Mouse (Mus musculus) limb, embryonic 11.5 days (tissue): ENCODE results near the gene Sc5d. TPM values are rescaled to one million over a fixed set of nuclear protein-coding genes. Genes with fewer than 3 reads are reported as not detected.

Experiments used
- ATAC-seq: fragments of 200-750 bp; cut with Nextera tagmentation; 2 replicates; pipeline ENCODE4 v1.8.0; 2017; ENCODE audit warnings: low read depth; ENCODE audit not compliant: insufficient number of reproducible peaks, low FRiP score, low TSS enrichment
- DNase-seq: peaks from one replicate; pipeline ENCODE4 v3.0.0-alpha.2; 2015; ENCODE audit warnings: low spot score
- H3K27ac ChIP-seq: fragments of 300-500 bp; sonication (generic); replicated peaks from 2 replicates; pipeline ENCODE4 v1.5.1; 2014; ENCODE audit warnings: low read depth, mild to moderate bottlenecking, low read length
- H3K27me3 ChIP-seq: fragments of 300-500 bp; sonication (generic); 2 replicates; pipeline ENCODE4 v1.6.1; 2014; ENCODE audit warnings: mild to moderate bottlenecking, low read length, mixed read lengths; ENCODE audit not compliant: control insufficient read depth, insufficient read depth
- H3K36me3 ChIP-seq: fragments of 300-500 bp; sonication (generic); 2 replicates; pipeline ENCODE4 v1.6.1; 2014; ENCODE audit warnings: mild to moderate bottlenecking, low read length, moderate library complexity, mixed read lengths; ENCODE audit not compliant: control insufficient read depth, insufficient read depth
- H3K4me1 ChIP-seq: fragments of 300-500 bp; sonication (generic); 2 replicates; pipeline ENCODE4 v1.6.1; 2014; ENCODE audit warnings: low read length, mixed read lengths; ENCODE audit not compliant: control insufficient read depth, insufficient read depth
- H3K4me2 ChIP-seq: fragments of 300-500 bp; sonication (generic); 2 replicates; pipeline ENCODE4 v1.6.1; 2014; ENCODE audit warnings: low read depth, mild to moderate bottlenecking, moderate library complexity; ENCODE audit not compliant: severe bottlenecking
- H3K4me3 ChIP-seq: fragments of 300-500 bp; sonication (generic); 2 replicates; pipeline ENCODE4 v1.5.1; 2014; ENCODE audit warnings: low read depth, low read length
- H3K9ac ChIP-seq: fragments of 300-500 bp; sonication (generic); 2 replicates; pipeline ENCODE4 v1.6.1; 2014; ENCODE audit warnings: mild to moderate bottlenecking, low read length
- H3K9me3 ChIP-seq: fragments of 300-500 bp; sonication (generic); 2 replicates; pipeline ENCODE4 v1.6.1; 2016; ENCODE audit warnings: low read length; ENCODE audit not compliant: control insufficient read depth
- WGBS: fragments of 180-500 bp; shearing (Covaris S2); extraction: QIAGEN DNeasy Blood & Tissue Kit; methylation state at CpG from one replicate; pipeline ENCODE4 v1.1.7; 2014; 5-methylcytosine and 5-hydroxymethylcytosine counted together
- polyA plus RNA-seq: library from polyadenylated mRNA; unstranded; fragments of >200 nt; fragmentation: Nextera tagmentation; extraction: Ambion mirVana; gene quantifications from 2 replicates; pipeline ENCODE4 v1.2.1, GENCODE M21; 2014

The Sc5d gene
- polyA plus RNA-seq, 1 experiment from 2014 or later: 49.6 TPM

- H3K4me1 ChIP-seq: no peaks in the 10 kb centered on the region
- no peak overlapping the region for H3K4me2 ChIP-seq
- no peaks in the 10 kb centered on the region for H3K9me3 ChIP-seq
- no peak overlapping the region for H3K9ac ChIP-seq
- ATAC-seq (no peak), DNase-seq (no peak)
- no peak overlapping the region for H3K4me3 ChIP-seq
- H3K27me3 ChIP-seq: no peaks in the 10 kb centered on the region
- H3K36me3 ChIP-seq: no peaks in the 10 kb centered on the region
- WGBS: 70% methylated on average over 4 of the region's 4 CpGs
- no peak overlapping the region for H3K27ac ChIP-seq
Observed at GRCm38 (mm10) chr9:42279676-42280075, 15.6 kb upstream of the Sc5d start.

- ATAC-seq: no peak
- no peaks in the 10 kb centered on the region for H3K4me1 ChIP-seq
- no peak overlapping the region for H3K4me2 ChIP-seq
- no peaks in the 10 kb centered on the region for H3K9me3 ChIP-seq
- no peaks in the 10 kb centered on the region for H3K36me3 ChIP-seq
- WGBS: 86% methylated on average over 3 of the region's 3 CpGs
- no peaks in the 10 kb centered on the region for H3K27me3 ChIP-seq
- H3K27ac ChIP-seq: no peak overlapping the region
- DNase-seq: no peak
- no peak overlapping the region for H3K9ac ChIP-seq
- H3K4me3 ChIP-seq: no peak overlapping the region
Observed at GRCm38 (mm10) chr9:42278046-42278445, 14.0 kb upstream of the Sc5d start.

DNA sequence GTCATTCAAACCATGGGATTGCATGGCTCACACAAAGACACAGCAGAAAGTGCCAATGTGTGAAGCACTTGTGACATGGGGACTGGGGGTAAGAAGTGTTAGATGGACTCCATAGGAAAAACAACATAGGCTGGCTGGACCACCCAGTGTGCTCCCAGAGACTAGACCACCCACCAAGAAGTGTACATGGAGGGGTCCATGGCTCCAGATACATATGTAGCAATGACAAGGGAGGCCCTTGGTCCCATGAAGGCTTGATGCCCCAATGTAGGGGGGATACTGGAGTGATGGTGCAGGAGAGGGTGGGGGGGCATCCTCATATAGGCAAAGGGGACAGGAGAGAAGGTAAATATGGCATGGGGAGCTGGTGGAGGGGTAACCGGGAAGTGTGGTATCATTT is 13.6 kb upstream of the Sc5d start:
- no peak overlapping the region for H3K4me3 ChIP-seq
- no peaks in the 10 kb centered on the region for H3K36me3 ChIP-seq
- H3K27ac ChIP-seq: no peak overlapping the region
- 88% methylated on average over 1 of the region's 1 CpGs for WGBS
- H3K9me3 ChIP-seq: no peaks in the 10 kb centered on the region
- H3K27me3 ChIP-seq: no peaks in the 10 kb centered on the region
- no peak overlapping the region for H3K9ac ChIP-seq
- ATAC-seq (no peak), DNase-seq (no peak)
- no peaks in the 10 kb centered on the region for H3K4me1 ChIP-seq
- no peak overlapping the region for H3K4me2 ChIP-seq

DNA sequence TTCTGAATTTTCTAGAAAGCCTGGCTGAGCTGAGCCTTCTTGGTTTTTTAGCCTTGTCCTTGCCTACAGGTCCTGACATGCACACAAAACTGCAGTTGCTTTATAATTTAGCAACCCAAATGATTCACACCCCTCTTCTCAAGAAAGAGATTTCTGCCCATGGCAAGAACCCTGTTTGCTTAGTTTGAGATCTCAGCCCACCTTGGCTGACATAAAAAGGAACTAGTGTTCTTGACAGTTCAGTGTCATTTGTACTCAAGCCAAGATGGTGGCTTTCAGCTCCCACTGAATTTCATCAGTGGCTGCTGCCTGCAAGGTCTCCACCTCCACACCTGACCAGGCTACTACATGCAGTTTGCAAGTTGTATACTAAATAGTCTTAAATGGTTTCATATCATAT is 13.1 kb upstream of the Sc5d start:
- H3K9ac ChIP-seq: no peak overlapping the region
- no peak overlapping the region for H3K4me2 ChIP-seq
- DNase-seq (no peak), ATAC-seq (no peak)
- H3K27ac ChIP-seq: no peak overlapping the region
- H3K4me1 ChIP-seq: no peaks in the 10 kb centered on the region
- no peaks in the 10 kb centered on the region for H3K36me3 ChIP-seq
- H3K4me3 ChIP-seq: no peak overlapping the region
- no peaks in the 10 kb centered on the region for H3K27me3 ChIP-seq
- no peaks in the 10 kb centered on the region for H3K9me3 ChIP-seq

- ATAC-seq (no peak), DNase-seq (no peak)
- Histone ChIP-seq H3K27ac (no peak overlapping the region), H3K36me3 (no peaks in the 10 kb centered on the region), H3K4me1 (no peaks in the 10 kb centered on the region), H3K4me2 (no peak overlapping the region), H3K9ac (no peak overlapping the region), H3K27me3 (no peaks in the 10 kb centered on the region), H3K9me3 (no peaks in the 10 kb centered on the region), H3K4me3 (no peak overlapping the region)
- WGBS: 72% methylated on average over 11 of the region's 11 CpGs
Observed at GRCm38 (mm10) chr9:42275761-42276145, 11.7 kb upstream of the Sc5d start.

GRCm38 (mm10) chr9:42275027-42275760 is 11.1 kb upstream of the Sc5d start:
- no peak for DNase-seq
- WGBS: 63% methylated on average over 13 of the region's 13 CpGs
- no peak overlapping the region for H3K9ac ChIP-seq
- ATAC-seq: no peak
- no peak overlapping the region for H3K4me2 ChIP-seq
- H3K4me3 ChIP-seq: no peak overlapping the region
- H3K9me3 ChIP-seq: no peaks in the 10 kb centered on the region
- no peaks in the 10 kb centered on the region for H3K27me3 ChIP-seq
- H3K4me1 ChIP-seq: no peaks in the 10 kb centered on the region
- H3K36me3 ChIP-seq: no peaks in the 10 kb centered on the region
- H3K27ac ChIP-seq: no peak overlapping the region

DNA sequence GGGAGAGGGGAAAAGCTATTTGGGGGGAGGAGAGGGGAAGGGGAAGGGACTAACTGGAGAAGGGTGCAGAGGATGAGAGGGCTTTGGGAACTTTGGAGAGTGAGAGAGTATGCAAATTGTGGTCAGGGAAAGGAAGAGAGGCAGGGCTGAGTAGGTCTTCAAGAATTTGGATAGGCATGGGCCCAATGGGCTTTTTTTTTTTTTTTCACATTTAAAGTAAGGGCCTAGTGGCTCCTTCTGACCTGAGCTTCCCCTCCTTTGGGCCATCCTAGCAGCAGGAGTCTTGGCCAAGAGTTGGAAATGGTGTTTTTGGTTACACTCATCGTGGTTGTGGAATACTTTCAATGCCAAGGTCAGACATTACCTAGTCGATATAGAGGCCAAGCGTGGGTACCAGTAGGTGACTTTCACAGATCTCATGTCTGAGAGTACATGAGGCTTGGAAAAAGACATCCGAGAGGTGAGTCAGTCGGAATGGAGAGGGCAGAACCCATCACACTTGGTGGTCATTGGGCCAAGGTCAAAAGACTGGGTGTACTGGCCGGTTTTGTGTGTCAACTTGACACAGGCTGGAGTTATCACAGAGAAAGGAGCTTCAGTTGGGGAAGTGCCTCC is 9.7 kb upstream of the Sc5d start:
- DNase-seq (no peak), ATAC-seq (no peak)
- H3K4me1 ChIP-seq: no peaks in the 10 kb centered on the region
- no peaks in the 10 kb centered on the region for H3K9me3 ChIP-seq
- H3K4me2 ChIP-seq: no peak overlapping the region
- H3K27ac ChIP-seq: no peak overlapping the region
- WGBS: 88% methylated on average over 6 of the region's 6 CpGs
- H3K4me3 ChIP-seq: no peak overlapping the region
- no peak overlapping the region for H3K9ac ChIP-seq
- no peaks in the 10 kb centered on the region for H3K27me3 ChIP-seq
- H3K36me3 ChIP-seq: no peaks in the 10 kb centered on the region

GRCm38 (mm10) chr9:42273174-42273573 is 9.1 kb upstream of the Sc5d start:
- no peak overlapping the region for H3K27ac ChIP-seq
- H3K36me3 ChIP-seq: no peaks in the 10 kb centered on the region
- 89% methylated on average over 3 of the region's 3 CpGs for WGBS
- no peaks in the 10 kb centered on the region for H3K27me3 ChIP-seq
- no peaks in the 10 kb centered on the region for H3K9me3 ChIP-seq
- DNase-seq: no peak
- H3K4me2 ChIP-seq: no peak overlapping the region
- no peak for ATAC-seq
- H3K4me3 ChIP-seq: no peak overlapping the region
- H3K4me1 ChIP-seq: no peaks in the 10 kb centered on the region
- no peak overlapping the region for H3K9ac ChIP-seq

- ATAC-seq: no peak
Observed at GRCm38 (mm10) chr9:42272690-42273089, 8.6 kb upstream of the Sc5d start.

More at GRCm38 (mm10) chr9:42272690-42273089, 8.6 kb upstream of the Sc5d start:
- 68% methylated on average over 4 of the region's 4 CpGs for WGBS
- no peaks in the 10 kb centered on the region for H3K4me1 ChIP-seq
- H3K27me3 ChIP-seq: no peaks in the 10 kb centered on the region
- no peaks in the 10 kb centered on the region for H3K36me3 ChIP-seq
- H3K9ac ChIP-seq: no peak overlapping the region
- no peak overlapping the region for H3K27ac ChIP-seq
- no peak for DNase-seq
- no peak overlapping the region for H3K4me3 ChIP-seq
- no peak overlapping the region for H3K4me2 ChIP-seq
- H3K9me3 ChIP-seq: no peaks in the 10 kb centered on the region
